Mouse (Mus musculus): ENCODE measurements around the gene Ddc. TPM values are rescaled to one million over a fixed set of nuclear protein-coding genes. Genes with fewer than 3 reads are reported as not detected.

Ddc gene
- polyA plus RNA-seq, 1 experiment from 2014 or later, result 9.3 TPM

- Histone ChIP-seq H3K9me3 (replicated peaks) (no peaks in the 10 kb centered on the region), H3K4me3 (no peak overlapping the region), H3K36me3 (no peaks in the 10 kb centered on the region), H3K27me3 (replicated peaks) (no peaks in the 10 kb centered on the region), H3K27ac (no peak overlapping the region), H3K4me1 (0 out of 2 replicates have a peak, but pooled peaks cover 3% of the 10 kb centered on the region), H3K4me2 (no peak overlapping the region), H3K9ac (no peak overlapping the region)
- ATAC-seq, result no peak
- WGBS (ENCODE audit: insufficient replicate concordance), result 37% methylated on average over 6 of the region's 6 CpGs
Observed at GRCm38 (mm10) chr11:11785457-11785856, 112.5 kb downstream of the Ddc start.

- ATAC-seq, result no peak
- no peaks in the 10 kb centered on the region for H3K4me1 ChIP-seq
- no peak overlapping the region for H3K9ac ChIP-seq
- no peak overlapping the region for H3K27ac ChIP-seq
- no peaks in the 10 kb centered on the region for H3K36me3 ChIP-seq
- H3K4me3 ChIP-seq, result no peak overlapping the region
- 74% methylated on average over 8 of the region's 8 CpGs for WGBS (ENCODE audit: insufficient replicate concordance)
- no peak overlapping the region for H3K4me2 ChIP-seq
- no peaks in the 10 kb centered on the region for H3K27me3 ChIP-seq (replicated peaks)
- no peaks in the 10 kb centered on the region for H3K9me3 ChIP-seq (replicated peaks)
Observed at GRCm38 (mm10) chr11:11781728-11782127, 116.2 kb downstream of the Ddc start.

GRCm38 (mm10) chr11:11778345-11778744 is 119.6 kb downstream of the Ddc start:
- no peak overlapping the region for H3K4me3 ChIP-seq
- H3K4me2 ChIP-seq, result no peak overlapping the region
- WGBS (ENCODE audit: insufficient replicate concordance), result 86% methylated on average over 6 of the region's 6 CpGs
- no peak overlapping the region for H3K9ac ChIP-seq
- no peaks in the 10 kb centered on the region for H3K27me3 ChIP-seq (replicated peaks)
- no peak overlapping the region for H3K27ac ChIP-seq
- H3K36me3 ChIP-seq, result no peaks in the 10 kb centered on the region
- H3K9me3 ChIP-seq (replicated peaks), result no peaks in the 10 kb centered on the region
- no peaks in the 10 kb centered on the region for H3K4me1 ChIP-seq
- ATAC-seq, result no peak

GRCm38 (mm10) chr11:11777796-11778195 is 120.1 kb downstream of the Ddc start:
- Histone ChIP-seq H3K4me2 (no peak overlapping the region), H3K4me1 (no peaks in the 10 kb centered on the region), H3K27ac (no peak overlapping the region), H3K9me3 (replicated peaks) (no peaks in the 10 kb centered on the region), H3K9ac (no peak overlapping the region), H3K27me3 (replicated peaks) (no peaks in the 10 kb centered on the region), H3K36me3 (peaks cover 5% of the 10 kb centered on the region), H3K4me3 (no peak overlapping the region)
- 60% methylated on average over 2 of the region's 2 CpGs for WGBS (ENCODE audit: insufficient replicate concordance)
- ATAC-seq, result no peak

- no peaks in the 10 kb centered on the region for H3K9me3 ChIP-seq (replicated peaks)
- no peak overlapping the region for H3K9ac ChIP-seq
- peaks cover 9% of the 10 kb centered on the region for H3K36me3 ChIP-seq
- WGBS (ENCODE audit: insufficient replicate concordance), result 59% methylated on average over 3 of the region's 3 CpGs
- H3K4me1 ChIP-seq, result no peaks in the 10 kb centered on the region
- no peak overlapping the region for H3K4me2 ChIP-seq
- no peak for ATAC-seq
- no peak overlapping the region for H3K4me3 ChIP-seq
- H3K27ac ChIP-seq, result no peak overlapping the region
- H3K27me3 ChIP-seq (replicated peaks), result no peaks in the 10 kb centered on the region
Observed at GRCm38 (mm10) chr11:11777246-11777645, 120.7 kb downstream of the Ddc start.

GRCm38 (mm10) chr11:11776822-11777174 is 121.1 kb downstream of the Ddc start:
- no peak for ATAC-seq
- WGBS (ENCODE audit: insufficient replicate concordance), result 76% methylated on average over 7 of the region's 7 CpGs

GRCm38 (mm10) chr11:11776071-11776821 is 121.7 kb downstream of the Ddc start:
- ATAC-seq, result no peak
- Histone ChIP-seq H3K9me3 (replicated peaks) (no peaks in the 10 kb centered on the region), H3K4me1 (no peaks in the 10 kb centered on the region), H3K4me2 (no peak overlapping the region), H3K27me3 (replicated peaks) (no peaks in the 10 kb centered on the region), H3K27ac (no peak overlapping the region), H3K4me3 (no peak overlapping the region), H3K9ac (no peak overlapping the region), H3K36me3 (peaks cover 13% of the 10 kb centered on the region)
- 63% methylated on average over 4 of the region's 4 CpGs for WGBS (ENCODE audit: insufficient replicate concordance)

More at GRCm38 (mm10) chr11:11776822-11777174, 121.1 kb downstream of the Ddc start:
- peaks cover 13% of the 10 kb centered on the region for H3K36me3 ChIP-seq
- no peak overlapping the region for H3K9ac ChIP-seq
- no peak overlapping the region for H3K27ac ChIP-seq
- H3K4me2 ChIP-seq, result no peak overlapping the region
- no peaks in the 10 kb centered on the region for H3K27me3 ChIP-seq (replicated peaks)
- no peaks in the 10 kb centered on the region for H3K4me1 ChIP-seq
- no peak overlapping the region for H3K4me3 ChIP-seq
- no peaks in the 10 kb centered on the region for H3K9me3 ChIP-seq (replicated peaks)

- H3K36me3 ChIP-seq, result peaks cover 27% of the 10 kb centered on the region
- H3K9me3 ChIP-seq (replicated peaks), result no peaks in the 10 kb centered on the region
- H3K27me3 ChIP-seq (replicated peaks), result no peaks in the 10 kb centered on the region
- ATAC-seq, result no peak
- H3K4me1 ChIP-seq, result no peaks in the 10 kb centered on the region
- H3K27ac ChIP-seq, result no peak overlapping the region
- WGBS (ENCODE audit: insufficient replicate concordance), result 79% methylated on average over 5 of the region's 5 CpGs
- H3K4me3 ChIP-seq, result no peak overlapping the region
- H3K4me2 ChIP-seq, result no peak overlapping the region
- no peak overlapping the region for H3K9ac ChIP-seq
Observed at GRCm38 (mm10) chr11:11774893-11775292, 123.1 kb downstream of the Ddc start.

GRCm38 (mm10) chr11:11774384-11774783 is 123.6 kb downstream of the Ddc start:
- 84% methylated on average over 4 of the region's 4 CpGs for WGBS (ENCODE audit: insufficient replicate concordance)
- Histone ChIP-seq H3K4me2 (no peak overlapping the region), H3K36me3 (peaks cover 32% of the 10 kb centered on the region), H3K9me3 (replicated peaks) (no peaks in the 10 kb centered on the region), H3K27me3 (replicated peaks) (no peaks in the 10 kb centered on the region), H3K4me3 (no peak overlapping the region), H3K9ac (no peak overlapping the region), H3K27ac (no peak overlapping the region), H3K4me1 (no peaks in the 10 kb centered on the region)
- no peak for ATAC-seq

- H3K36me3 ChIP-seq, result peaks cover 50% of the 10 kb centered on the region
- WGBS (ENCODE audit: insufficient replicate concordance), result 80% methylated on average over 4 of the region's 4 CpGs
- no peak overlapping the region for H3K4me3 ChIP-seq
- no peaks in the 10 kb centered on the region for H3K4me1 ChIP-seq
- H3K27ac ChIP-seq, result no peak overlapping the region
- no peaks in the 10 kb centered on the region for H3K9me3 ChIP-seq (replicated peaks)
- no peak overlapping the region for H3K9ac ChIP-seq
- no peak for ATAC-seq
- no peaks in the 10 kb centered on the region for H3K27me3 ChIP-seq (replicated peaks)
- H3K4me2 ChIP-seq, result no peak overlapping the region
Observed at GRCm38 (mm10) chr11:11772196-11772595, 125.7 kb downstream of the Ddc start.

GRCm38 (mm10) chr11:11770691-11771090 is 127.3 kb downstream of the Ddc start:
- no peaks in the 10 kb centered on the region for H3K27me3 ChIP-seq (replicated peaks)
- ATAC-seq, result no peak
- H3K4me1 ChIP-seq, result no peaks in the 10 kb centered on the region
- no peak overlapping the region for H3K4me2 ChIP-seq
- H3K4me3 ChIP-seq, result no peak overlapping the region
- WGBS (ENCODE audit: insufficient replicate concordance), result 90% methylated on average over 3 of the region's 3 CpGs
- H3K27ac ChIP-seq, result no peak overlapping the region
- H3K9ac ChIP-seq, result no peak overlapping the region
- peaks cover 63% of the 10 kb centered on the region for H3K36me3 ChIP-seq
- no peaks in the 10 kb centered on the region for H3K9me3 ChIP-seq (replicated peaks)

GRCm38 (mm10) chr11:11769281-11769680 is 128.7 kb downstream of the Ddc start:
- H3K4me1 ChIP-seq, result no peaks in the 10 kb centered on the region
- no peak overlapping the region for H3K27ac ChIP-seq
- peaks cover 73% of the 10 kb centered on the region for H3K36me3 ChIP-seq
- H3K4me2 ChIP-seq, result no peak overlapping the region
- no peak overlapping the region for H3K9ac ChIP-seq
- H3K9me3 ChIP-seq (replicated peaks), result no peaks in the 10 kb centered on the region
- 90% methylated on average over 20 of the region's 20 CpGs for WGBS (ENCODE audit: insufficient replicate concordance)
- H3K27me3 ChIP-seq (replicated peaks), result no peaks in the 10 kb centered on the region
- no peak overlapping the region for H3K4me3 ChIP-seq
- ATAC-seq, result no peak

GRCm38 (mm10) chr11:11768057-11768456 is 129.9 kb downstream of the Ddc start:
- no peak for ATAC-seq
- 82% methylated on average over 2 of the region's 2 CpGs for WGBS (ENCODE audit: insufficient replicate concordance)
- peaks cover 80% of the 10 kb centered on the region for H3K36me3 ChIP-seq

More at GRCm38 (mm10) chr11:11768057-11768456, 129.9 kb downstream of the Ddc start:
- H3K4me1 ChIP-seq, result no peaks in the 10 kb centered on the region
- no peaks in the 10 kb centered on the region for H3K9me3 ChIP-seq (replicated peaks)
- no peaks in the 10 kb centered on the region for H3K27me3 ChIP-seq (replicated peaks)
- H3K4me3 ChIP-seq, result no peak overlapping the region
- H3K27ac ChIP-seq, result no peak overlapping the region
- H3K9ac ChIP-seq, result no peak overlapping the region
- H3K4me2 ChIP-seq, result no peak overlapping the region

All from liver, embryonic 12.5 days (tissue).